Mouse (Mus musculus): ENCODE measurements around the gene Klf3. TPM values are rescaled to one million over a fixed set of nuclear protein-coding genes. Genes with fewer than 3 reads are reported as not detected.

Gene Klf3
- total RNA-seq (2021) = 10 to 100 TPM; 58.1 to 59.5 TPM
- long read RNA-seq, full-length matches to known transcripts = 24 of 33 reads
- long read RNA-seq, partial matches to known transcripts = 1 of 33 reads
- long read RNA-seq, other reads (novel, unspliced or antisense) = 8 of 33 reads

GRCm38 (mm10) chr5:64802795-64803719, at the start of gene Klf3:
Gene Klf3, plus strand, starts transcription at chr5:64803388.
- DNase-seq (ENCODE audit: low spot score in 2 of 2) = peak; percentile 77 to 82

GRCm38 (mm10) chr5:64762295-64762694, 40.9 kb upstream of the Klf3 start:
- no peak for DNase-seq (ENCODE audit: low spot score in 2 of 2)

GRCm38 (mm10) chr5:64764452-64764851, 38.7 kb upstream of the Klf3 start:
- DNase-seq (ENCODE audit: low spot score in 2 of 2) = no peak

- no peak for DNase-seq (ENCODE audit: low spot score in 2 of 2)
Measured at GRCm38 (mm10) chr5:64765765-64766164, 37.4 kb upstream of the Klf3 start.

GRCm38 (mm10) chr5:64766626-64767025, 36.6 kb upstream of the Klf3 start:
- no peak for DNase-seq (ENCODE audit: low spot score in 2 of 2)

- DNase-seq (ENCODE audit: low spot score in 2 of 2) = no peak
Measured at GRCm38 (mm10) chr5:64771619-64772018, 31.6 kb upstream of the Klf3 start.

GRCm38 (mm10) chr5:64778211-64778610, 25.0 kb upstream of the Klf3 start:
- DNase-seq (ENCODE audit: low spot score in 2 of 2) = no peak

DNA sequence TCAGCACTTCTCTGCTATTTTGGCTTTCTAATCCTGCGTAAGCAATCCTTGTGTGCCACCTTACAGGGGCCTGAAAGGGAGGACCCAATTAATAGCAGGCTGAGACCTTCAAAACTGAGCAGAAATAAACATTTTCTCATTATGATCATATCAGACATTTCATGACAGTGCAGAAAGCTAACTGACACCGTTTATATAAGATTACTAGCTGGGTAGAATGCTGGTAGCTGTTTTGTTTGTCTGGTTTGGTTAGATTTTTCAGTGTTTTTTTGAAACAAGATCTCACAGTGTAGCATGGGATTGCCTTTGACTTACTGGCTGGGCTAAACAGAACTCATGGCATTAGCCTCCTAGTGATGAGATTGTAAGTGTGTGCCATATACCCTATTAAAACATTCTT, 23.9 kb upstream of the Klf3 start:
- no peak for DNase-seq (ENCODE audit: low spot score in 2 of 2)

- no peak for DNase-seq (ENCODE audit: low spot score in 2 of 2)
Measured at GRCm38 (mm10) chr5:64780778-64781177, 22.4 kb upstream of the Klf3 start.

DNA sequence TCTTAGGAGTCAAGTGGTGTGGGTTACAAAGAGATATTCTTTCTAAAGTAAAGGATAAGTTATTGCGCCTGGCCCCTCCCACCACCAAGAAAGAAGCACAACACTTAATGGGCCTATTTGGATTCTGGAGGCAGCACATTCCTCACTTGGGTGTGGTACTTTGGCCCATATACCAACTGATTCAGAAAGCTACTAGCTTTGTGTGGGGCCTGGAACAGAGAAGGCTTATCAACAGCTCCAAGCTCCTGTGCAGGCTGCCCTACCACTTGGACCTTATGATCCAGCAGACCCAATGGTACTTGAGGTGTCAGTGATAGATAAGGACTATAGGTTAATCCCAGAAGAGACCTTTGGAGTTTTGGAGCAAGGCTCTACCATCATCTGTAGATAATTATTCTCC, 15.0 kb upstream of the Klf3 start:
- DNase-seq (ENCODE audit: low spot score in 2 of 2) = no peak

- no peak for DNase-seq (ENCODE audit: low spot score in 2 of 2)
Measured at GRCm38 (mm10) chr5:64798209-64798608, 5.0 kb upstream of the Klf3 start.

GRCm38 (mm10) chr5:64801545-64801944, 1.6 kb upstream of the Klf3 start:
- DNase-seq (ENCODE audit: low spot score in 2 of 2) = no peak

GRCm38 (mm10) chr5:64802143-64802542, 1.0 kb upstream of the Klf3 start:
- no peak for DNase-seq (ENCODE audit: low spot score in 2 of 2)

DNA sequence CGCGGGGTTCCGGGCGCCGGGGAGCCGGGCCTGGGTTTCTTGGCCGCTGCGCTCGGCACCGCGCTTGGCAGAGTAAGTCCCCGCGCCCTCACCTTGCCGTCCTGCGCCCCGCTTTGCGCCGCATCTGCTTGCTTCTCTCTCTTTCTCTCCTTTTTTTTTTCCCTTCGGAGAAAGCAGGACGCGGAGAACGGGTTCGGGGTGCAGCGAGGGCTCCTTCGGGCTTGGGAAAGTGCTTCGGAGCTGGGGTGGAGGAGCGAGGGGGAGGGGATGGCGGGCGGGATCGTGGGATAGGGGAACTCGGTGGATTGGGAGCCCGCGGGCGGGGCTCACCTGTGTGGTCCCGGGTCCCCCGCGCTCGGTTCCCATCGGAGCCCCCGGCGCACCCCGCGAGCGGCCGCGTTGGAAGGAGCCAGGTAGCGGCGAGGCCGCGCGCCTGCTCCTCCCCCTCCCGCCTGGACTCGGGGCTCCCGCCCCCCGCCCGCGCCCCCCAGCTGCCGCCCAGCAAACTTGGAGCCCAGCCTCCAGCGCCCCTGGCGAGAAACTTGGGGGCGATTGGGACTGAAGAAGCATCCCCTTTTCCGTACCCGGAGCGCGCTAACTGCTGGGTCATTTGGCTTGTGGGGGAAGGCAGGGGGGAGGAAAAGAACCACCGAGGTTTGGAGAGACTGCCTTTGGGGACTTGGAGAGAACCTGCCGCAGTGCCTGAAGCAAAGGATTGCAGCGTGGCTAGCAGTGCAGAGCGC, 703 bp downstream of the Klf3 start:
- peak in 1 of 2 experiments; percentile 45 for DNase-seq (ENCODE audit: low spot score in 2 of 2)

GRCm38 (mm10) chr5:64805131-64805872, 2.1 kb downstream of the Klf3 start:
- no peak for DNase-seq (ENCODE audit: low spot score in 2 of 2)

DNA sequence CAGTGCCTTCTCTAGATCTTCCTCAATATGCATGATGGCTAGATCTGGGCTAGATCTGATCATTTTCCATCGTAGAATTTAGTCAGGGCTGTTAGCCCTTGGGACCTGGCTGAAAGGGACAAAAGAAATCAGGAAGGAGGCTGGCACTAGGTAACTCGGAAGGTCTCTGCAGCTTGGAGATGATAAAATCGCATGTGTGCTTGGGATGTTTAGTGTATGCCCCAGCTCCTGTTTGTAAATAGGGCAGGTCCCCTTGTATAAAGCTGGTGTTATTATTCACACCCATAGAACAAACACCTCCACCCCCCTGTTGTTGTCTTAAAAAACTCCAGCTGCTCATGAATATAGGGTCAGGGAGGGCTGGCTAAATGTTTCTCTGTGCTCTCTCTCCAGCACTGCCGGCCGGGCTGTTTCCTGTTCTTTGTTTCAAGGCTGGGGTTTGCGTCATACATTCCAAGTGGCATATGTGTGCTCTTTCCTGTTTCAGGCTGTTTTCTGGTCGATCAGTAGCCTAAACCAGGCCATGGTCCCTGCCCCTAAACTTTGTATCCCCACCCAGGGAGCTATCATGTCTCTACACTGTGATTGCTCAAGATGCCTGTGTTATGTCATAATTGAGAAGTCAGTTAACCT, 2.8 kb downstream of the Klf3 start:
- peak in 1 of 2 experiments; percentile 49 for DNase-seq (ENCODE audit: low spot score in 2 of 2)

DNA sequence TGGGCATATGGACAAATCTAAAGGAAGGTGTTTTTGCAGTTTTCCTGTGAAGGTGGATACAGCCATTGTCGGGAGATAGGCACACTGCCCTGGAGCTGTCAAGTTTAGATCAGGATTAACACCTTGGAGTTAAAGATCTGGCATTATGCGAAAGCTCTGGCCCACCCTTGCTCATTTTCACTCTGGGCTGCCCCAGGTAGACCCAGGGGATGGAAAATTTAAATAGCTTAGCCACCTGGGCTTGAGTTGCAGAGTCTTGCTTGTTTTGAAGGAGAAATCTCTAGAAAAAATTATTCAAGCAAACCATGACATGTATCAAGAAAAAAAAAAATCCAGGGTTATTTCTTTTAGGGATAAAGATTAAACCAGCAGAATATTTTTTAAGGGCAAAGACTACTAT, 3.4 kb downstream of the Klf3 start:
- no peak for DNase-seq (ENCODE audit: low spot score in 2 of 2)

DNA sequence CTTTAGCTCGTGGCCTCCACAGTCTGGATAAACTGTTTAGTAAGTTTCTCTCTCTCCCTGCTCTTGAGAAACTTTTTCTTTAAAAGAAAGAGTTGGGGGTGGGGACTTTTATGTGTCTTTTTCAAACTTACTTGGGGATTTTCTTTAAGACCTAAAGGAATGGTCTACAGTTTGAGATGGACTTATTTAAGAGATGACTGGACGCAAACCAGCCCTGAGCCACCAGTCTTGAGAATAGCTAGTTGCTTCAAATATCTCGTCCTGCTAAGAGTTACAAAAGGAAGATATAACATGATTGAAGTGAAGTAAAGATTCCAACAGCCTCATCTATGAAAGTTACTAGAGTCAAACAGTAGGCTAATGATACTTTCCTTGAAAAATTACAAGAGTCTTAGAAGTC, 4.0 kb downstream of the Klf3 start:
- DNase-seq (ENCODE audit: low spot score in 2 of 2) = no peak

DNA sequence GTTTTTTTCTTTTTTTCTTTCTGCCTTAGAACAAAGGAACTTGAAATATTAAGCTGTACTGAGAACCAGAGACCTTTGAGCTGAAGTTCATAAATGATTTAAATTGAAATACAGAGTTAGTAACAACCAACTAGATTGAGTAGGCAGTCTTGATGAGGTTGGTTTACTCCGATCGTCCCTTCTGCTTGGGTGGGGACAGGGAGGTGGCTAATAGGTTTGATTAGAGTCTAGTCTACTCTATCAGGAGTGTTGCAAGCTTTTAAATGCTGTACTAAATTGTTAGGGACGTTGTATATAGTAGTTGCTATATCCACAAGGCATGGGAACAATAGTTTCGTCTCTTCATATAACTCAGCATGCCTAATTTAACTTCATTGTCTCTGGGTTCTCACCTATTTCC, 4.4 kb downstream of the Klf3 start:
- no peak for DNase-seq (ENCODE audit: low spot score in 2 of 2)

- no peak for DNase-seq (ENCODE audit: low spot score in 2 of 2)
Measured at GRCm38 (mm10) chr5:64808106-64809010, 5.2 kb downstream of the Klf3 start.
